Mouse (Mus musculus): ENCODE results near the gene Cotl1.

DNA sequence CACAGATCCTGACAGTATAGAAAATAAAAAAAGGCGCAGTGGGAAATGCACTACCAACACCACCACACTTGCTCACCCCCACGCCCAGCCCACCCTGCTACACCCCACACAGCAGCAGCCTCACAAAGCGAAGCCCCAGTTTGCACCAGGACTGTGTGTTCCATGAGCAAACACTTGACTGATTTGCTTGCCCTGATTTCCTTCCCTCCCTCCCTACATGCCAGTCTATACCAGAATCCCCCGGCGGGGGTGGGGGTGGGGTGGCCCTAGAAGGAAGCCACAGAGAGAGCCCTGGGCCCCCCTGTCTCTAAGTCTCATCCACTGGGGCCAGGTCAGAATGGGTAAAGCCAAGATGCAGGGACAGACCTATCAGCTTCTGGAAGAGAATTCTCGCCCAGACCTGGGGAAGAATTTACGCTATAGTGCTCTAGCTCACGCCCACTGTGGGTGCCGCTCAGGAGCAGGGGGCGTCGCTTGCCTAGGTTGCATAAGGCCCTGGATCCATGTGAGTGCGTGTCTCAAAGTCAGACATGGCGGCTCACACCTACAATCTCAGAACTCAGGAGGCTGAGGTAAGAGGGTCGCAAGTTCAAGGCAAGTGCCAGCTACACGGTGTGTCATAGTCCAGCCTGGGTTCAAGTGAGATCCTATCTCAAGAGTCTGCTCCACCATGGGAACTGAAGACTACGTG, 7.0 kb upstream of the Cotl1 start:
- no peak for TF ChIP-seq CTCF (IDR thresholded peaks at IDR 0.05; ENCODE audit: low read depth)
- no peak for TF ChIP-seq EP300 (IDR thresholded peaks at IDR 0.05; ENCODE audit: low read depth)
